ENCODE assay signal across 14 mouse cellular contexts in the genomic region with DNA sequence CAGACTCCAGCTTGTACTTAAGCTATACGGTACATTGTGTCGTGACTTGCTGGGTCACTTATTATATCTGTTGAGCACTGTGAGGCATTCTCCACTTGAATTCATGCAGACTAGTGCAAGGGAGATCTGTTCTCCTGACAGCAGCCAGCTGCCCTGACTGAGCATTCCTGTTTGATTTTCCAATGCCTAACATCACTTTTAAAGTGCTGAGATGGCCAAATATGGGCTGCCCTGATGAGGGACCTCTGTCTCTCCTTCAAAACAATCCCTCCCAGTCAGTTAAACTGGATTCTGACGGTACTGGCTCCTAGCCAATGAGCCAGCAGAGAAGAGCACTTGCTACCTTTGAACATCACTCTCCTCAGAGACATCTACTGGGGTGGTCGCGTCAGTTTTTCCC. TPM values are rescaled to one million over a fixed set of nuclear protein-coding genes. Genes with fewer than 3 reads are reported as not detected.
DNase-seq lines count a peak whose midpoint lies in the region; ATAC-seq and TF ChIP-seq lines count a peak whose summit lies in the region.
"Had no signal": no experiment of that assay in that cellular context is flagged by ENCODE, and none has a peak within 500 bp of the region (broad histone marks: within the 10 kb centered on the region; RNA-seq: fewer than 3 reads in every experiment).

No protein-coding gene starts in this region.

- no peak for ATAC-seq in heart, embryonic 12.5 days (ENCODE audit: insufficient number of reproducible peaks, low FRiP score)
- ATAC-seq in lung, embryonic 15.5 days (ENCODE audit: borderline replicate concordance, extremely low read depth, low FRiP score, low TSS enrichment): peak; percentile 49; the same call in 1 of the 2 replicates
- peak; percentile 58; the same call in 1 of the 2 replicates for ATAC-seq in stomach, embryonic 14.5 days (ENCODE audit: insufficient number of reproducible peaks, insufficient read depth, low FRiP score, low read depth)
- no peak for ATAC-seq in stomach, postnatal 0 days (ENCODE audit: low FRiP score, low TSS enrichment)
- ATAC-seq: forebrain, embryonic 15.5 days; midbrain, embryonic 16.5 days had no signal

- H3K4me1 ChIP-seq in heart, embryonic 12.5 days (replicated peaks): peaks cover 11% of the 10 kb centered on the region
- peaks cover 18% of the 10 kb centered on the region for H3K4me1 ChIP-seq in lung, embryonic 15.5 days
- 0 out of 2 replicates have a peak, but pooled peaks cover 2% of the 10 kb centered on the region for H3K4me1 ChIP-seq in lung, adult 2 months (ENCODE audit: control insufficient read depth, insufficient read depth, low read length)
- 0 out of 2 replicates have a peak, but pooled peaks cover 5% of the 10 kb centered on the region for H3K4me1 ChIP-seq in stomach, embryonic 14.5 days (ENCODE audit: control insufficient read depth, insufficient read depth, low read length)
- no peaks in the 10 kb centered on the region for H3K4me1 ChIP-seq in stomach, postnatal 0 days (replicated peaks; ENCODE audit: control insufficient read depth, insufficient read depth)
- H3K4me1 ChIP-seq: forebrain, embryonic 15.5 days had no signal

- peak overlapping the region; percentile 12; the same call in 1 of the 2 replicates for H3K27ac ChIP-seq in heart, embryonic 12.5 days (ENCODE audit: poor library complexity, severe bottlenecking)
- no peak overlapping the region for H3K27ac ChIP-seq in lung, embryonic 15.5 days
- H3K27ac ChIP-seq in stomach, embryonic 14.5 days (ENCODE audit: low read length): peak overlapping the region; percentile 56; the same call in 1 of the 2 replicates
- no peak overlapping the region for H3K27ac ChIP-seq in stomach, postnatal 0 days (replicated peaks)
- H3K27ac ChIP-seq: embryonic facial prominence, embryonic 13.5 days; forebrain, embryonic 15.5 days; liver, embryonic 14.5 days had no signal

- H3K36me3 ChIP-seq in heart, embryonic 12.5 days: no peaks in the 10 kb centered on the region
- no peaks in the 10 kb centered on the region for H3K36me3 ChIP-seq in lung, embryonic 15.5 days
- no peaks in the 10 kb centered on the region for H3K36me3 ChIP-seq in stomach, embryonic 14.5 days (ENCODE audit: control insufficient read depth, insufficient read depth, low read length)
- H3K36me3 ChIP-seq in stomach, postnatal 0 days (ENCODE audit: control insufficient read depth, insufficient read depth, low read length): no peaks in the 10 kb centered on the region
- H3K36me3 ChIP-seq: embryonic facial prominence, embryonic 13.5 days; forebrain, embryonic 15.5 days had no signal

- no peak for TF ChIP-seq EP300 in stomach, postnatal 0 days (optimal IDR thresholded peaks at IDR 0.05)

- no peaks in the 10 kb centered on the region for H3K9me3 ChIP-seq in heart, embryonic 12.5 days (replicated peaks)
- no peaks in the 10 kb centered on the region for H3K9me3 ChIP-seq in lung, embryonic 15.5 days
- H3K9me3 ChIP-seq in stomach, embryonic 14.5 days (ENCODE audit: control insufficient read depth, low read depth, low read length): no peaks in the 10 kb centered on the region
- no peaks in the 10 kb centered on the region for H3K9me3 ChIP-seq in stomach, postnatal 0 days (ENCODE audit: control insufficient read depth, low read length)
- H3K9me3 ChIP-seq: embryonic facial prominence, embryonic 13.5 days; forebrain, embryonic 15.5 days had no signal

- no peak for DNase-seq in heart, adult 18-20 months
- no peak for DNase-seq in lung, adult 2 months
- DNase-seq in stomach, postnatal 0 days (ENCODE audit: low spot score): no peak
- DNase-seq in thymus, postnatal 0 days (ENCODE audit: low spot score): no peak
- DNase-seq: cerebellum, adult 2 months; gastrocnemius, postnatal 36 days; thymus, postnatal 36 days had no signal

- no peaks in the 10 kb centered on the region for H3K27me3 ChIP-seq in heart, embryonic 12.5 days (replicated peaks)
- no peaks in the 10 kb centered on the region for H3K27me3 ChIP-seq in lung, embryonic 15.5 days
- H3K27me3 ChIP-seq in stomach, embryonic 14.5 days (ENCODE audit: control insufficient read depth, insufficient read depth, low read length): no peaks in the 10 kb centered on the region
- no peaks in the 10 kb centered on the region for H3K27me3 ChIP-seq in stomach, postnatal 0 days (ENCODE audit: control insufficient read depth, insufficient read depth, low read length)
- H3K27me3 ChIP-seq: embryonic facial prominence, embryonic 13.5 days; forebrain, embryonic 15.5 days had no signal

- H3K4me3 ChIP-seq in heart, embryonic 12.5 days: no peak overlapping the region
- no peak overlapping the region for H3K4me3 ChIP-seq in lung, embryonic 15.5 days
- H3K4me3 ChIP-seq in lung, adult 2 months (replicated peaks; ENCODE audit: extremely low read depth, low read depth, low read length): no peak overlapping the region
- no peak overlapping the region for H3K4me3 ChIP-seq in stomach, embryonic 14.5 days (ENCODE audit: low read depth, low read length)
- no peak overlapping the region for H3K4me3 ChIP-seq in stomach, postnatal 0 days (ENCODE audit: low read depth, low read length)
- H3K4me3 ChIP-seq: embryonic facial prominence, embryonic 13.5 days; forebrain, embryonic 15.5 days had no signal

- no peak for TF ChIP-seq POLR2A in lung, adult 2 months (IDR thresholded peaks at IDR 0.05; ENCODE audit: borderline replicate concordance, extremely low read depth, low read depth, low read length)

- TF ChIP-seq CTCF in lung, adult 2 months (IDR thresholded peaks at IDR 0.05; ENCODE audit: insufficient read depth, low read length): no peak
- TF ChIP-seq CTCF in stomach, postnatal 0 days (IDR thresholded peaks at IDR 0.05; ENCODE audit: low read depth): no peak

- H3K9ac ChIP-seq in heart, embryonic 12.5 days: no peak overlapping the region
- no peak overlapping the region for H3K9ac ChIP-seq in lung, embryonic 15.5 days
- no peak overlapping the region for H3K9ac ChIP-seq in stomach, embryonic 14.5 days (replicated peaks; ENCODE audit: low read depth, low read length)
- H3K9ac ChIP-seq in stomach, postnatal 0 days (ENCODE audit: low read length): no peak overlapping the region
- H3K9ac ChIP-seq: embryonic facial prominence, embryonic 13.5 days; forebrain, embryonic 15.5 days; liver, embryonic 14.5 days had no signal

- H3K4me2 ChIP-seq in heart, embryonic 12.5 days: peak overlapping the region; percentile 20; the same call in 1 of the 2 replicates
- no peak overlapping the region for H3K4me2 ChIP-seq in lung, embryonic 15.5 days
- no peak overlapping the region; the same call in 1 of the 2 replicates for H3K4me2 ChIP-seq in stomach, embryonic 14.5 days (replicated peaks; ENCODE audit: low read depth, low read length)
- H3K4me2 ChIP-seq in stomach, postnatal 0 days (replicated peaks; ENCODE audit: low read depth): no peak overlapping the region
- H3K4me2 ChIP-seq: embryonic facial prominence, embryonic 13.5 days; forebrain, embryonic 15.5 days had no signal

- 38% methylated on average over 5 of the region's 5 CpGs for WGBS in heart, embryonic 12.5 days
- WGBS in lung, embryonic 15.5 days: 22% methylated on average over 5 of the region's 5 CpGs
- WGBS in lung, adult 2 months: 44% methylated on average over 5 of the region's 5 CpGs
- WGBS in stomach, embryonic 14.5 days: 31% methylated on average over 5 of the region's 5 CpGs
- WGBS in stomach, postnatal 0 days: 35% methylated on average over 5 of the region's 5 CpGs

RNA-seq across cellular contexts. Expression of a gene that starts 57.6 kb away (rescaled TPM):
- 6.5 and 6.9 TPM in 2 replicates for polyA plus RNA-seq in heart, embryonic 12.5 days (2016; fragmentation: Nextera tagmentation; extraction: Ambion mirVana)
- 1 to 10 TPM; 2.5 to 2.7 TPM for total RNA-seq in heart, adult 18-20 months (2021)
- polyA plus RNA-seq in lung, embryonic 15.5 days (2015; fragmentation: Nextera tagmentation; extraction: Ambion mirVana): 8.7 and 9.7 TPM in 2 replicates
- polyA plus RNA-seq in lung, adult 2 months (2012; rRNA removed): 0.75 and 1.3 TPM in 2 replicates
- polyA plus RNA-seq in stomach, embryonic 14.5 days (2014; fragmentation: Nextera tagmentation; extraction: Ambion mirVana): 11.7 and 12.3 TPM in 2 replicates
- 3.3 and 4.0 TPM in 2 replicates for polyA plus RNA-seq in stomach, postnatal 0 days (2015; fragmentation: Nextera tagmentation; extraction: Ambion mirVana)
- 4.5 and 5.2 TPM in 2 replicates for polyA plus RNA-seq in thymus, postnatal 0 days (2015; fragmentation: Nextera tagmentation; extraction: Ambion mirVana)

Comparison
In these comparisons a context has a peak if more than half of its experiments do, and no peak if none do; other contexts are left out.
1. ATAC-seq: peak in lung, embryonic 15.5 days (single experiment) and stomach, embryonic 14.5 days (single experiment); none in heart, embryonic 12.5 days (single experiment) and stomach, postnatal 0 days (single experiment).
2. H3K27ac ChIP-seq: peak in heart, embryonic 12.5 days (single experiment) and stomach, embryonic 14.5 days (single experiment); none in lung, embryonic 15.5 days (single experiment) and stomach, postnatal 0 days (single experiment).